Mouse (Mus musculus) erythroblast, adult 5-6 weeks (primary cell): ENCODE results near the gene 4930523C07Rik. TPM values are rescaled to one million over a fixed set of nuclear protein-coding genes. Genes with fewer than 3 reads are reported as not detected.

ENCODE experiments used
- ATAC-seq: replicated peaks from 2 replicates; pipeline ENCODE4 v1.8.0; 2016; ENCODE audit warnings: moderate number of reproducible peaks, mild to moderate bottlenecking, moderate TSS enrichment, inconsistent platforms; ENCODE audit not compliant: poor library complexity, low FRiP score, severe bottlenecking
- total RNA-seq, 2 experiments: library from RNA; stranded (forward) in 1 of 2; stranded (reverse) in 1 of 2; fragments of 150-400 nt in 1 of 2; fragments of 200-764, 138-1000 nt in 1 of 2; gene quantifications; 2 replicates each; pipeline versions ENCODE4 v1.2.3 to v1.2.4; 2015 to 2017; ENCODE audit warnings: low replicate concordance in 2 of 2

4930523C07Rik gene
- total RNA-seq, 2 experiments from 2014 or later: 14.2 to 30.2 TPM

GRCm38 (mm10) chr1:160082647-160083046, 38.5 kb downstream of the 4930523C07Rik start:
- ATAC-seq: no peak

GRCm38 (mm10) chr1:160084239-160084638, 40.1 kb downstream of the 4930523C07Rik start:
- no peak for ATAC-seq

DNA sequence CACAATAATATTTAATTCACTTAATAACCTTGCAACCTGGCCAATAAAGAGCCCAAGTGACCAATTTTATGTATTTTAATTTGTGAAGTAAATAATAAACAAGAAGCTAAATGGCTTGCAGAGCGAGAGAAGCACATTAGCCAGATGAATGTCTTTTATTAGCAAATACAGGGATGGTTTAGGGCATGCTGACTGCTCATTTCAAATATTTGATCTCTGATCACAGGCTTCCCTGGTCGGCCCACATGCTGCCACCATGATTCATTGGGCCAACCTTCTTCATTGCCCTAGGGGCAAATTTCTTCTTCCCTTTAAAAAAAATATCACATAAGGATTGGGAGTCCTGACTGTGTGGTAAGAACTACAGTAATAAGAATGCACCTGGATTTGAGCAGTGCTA, 42.5 kb downstream of the 4930523C07Rik start:
- no peak for ATAC-seq

DNA sequence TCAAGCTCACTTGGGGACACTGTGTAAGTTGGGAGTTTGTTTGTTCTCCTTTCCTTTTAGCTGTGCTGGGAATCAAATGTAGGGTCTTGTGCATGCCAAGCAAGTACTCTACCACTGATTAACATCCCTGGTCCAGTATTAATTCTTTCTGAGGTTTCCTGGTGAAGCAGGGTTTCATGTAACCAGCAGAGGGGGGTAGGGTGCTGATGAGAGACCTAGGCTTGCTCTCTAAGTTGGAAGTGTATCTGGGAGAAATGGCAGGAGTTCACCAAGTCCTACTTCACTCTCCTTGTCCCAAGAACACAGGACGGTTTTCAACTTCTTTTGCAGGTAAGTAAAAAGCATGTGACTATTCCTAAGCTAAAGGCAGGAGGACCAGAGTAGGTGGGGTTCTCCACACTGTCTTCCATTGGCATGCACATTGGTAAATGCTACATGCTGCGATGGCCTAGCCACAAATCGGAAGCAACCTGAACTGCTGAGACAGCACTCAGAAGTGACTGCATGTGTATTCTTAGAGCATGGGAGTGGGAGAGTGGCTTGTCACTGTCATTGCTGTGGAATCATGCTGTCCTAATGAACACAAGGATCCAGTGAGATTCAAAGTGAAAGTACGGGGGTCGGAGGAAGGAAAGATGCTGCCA, 55.6 kb downstream of the 4930523C07Rik start:
- ATAC-seq: no peak

GRCm38 (mm10) chr1:160100996-160101395, 56.8 kb downstream of the 4930523C07Rik start:
- ATAC-seq: no peak

GRCm38 (mm10) chr1:160105426-160105825, 61.2 kb downstream of the 4930523C07Rik start:
- ATAC-seq: no peak

GRCm38 (mm10) chr1:160108604-160109003, 64.4 kb downstream of the 4930523C07Rik start:
- ATAC-seq: no peak

DNA sequence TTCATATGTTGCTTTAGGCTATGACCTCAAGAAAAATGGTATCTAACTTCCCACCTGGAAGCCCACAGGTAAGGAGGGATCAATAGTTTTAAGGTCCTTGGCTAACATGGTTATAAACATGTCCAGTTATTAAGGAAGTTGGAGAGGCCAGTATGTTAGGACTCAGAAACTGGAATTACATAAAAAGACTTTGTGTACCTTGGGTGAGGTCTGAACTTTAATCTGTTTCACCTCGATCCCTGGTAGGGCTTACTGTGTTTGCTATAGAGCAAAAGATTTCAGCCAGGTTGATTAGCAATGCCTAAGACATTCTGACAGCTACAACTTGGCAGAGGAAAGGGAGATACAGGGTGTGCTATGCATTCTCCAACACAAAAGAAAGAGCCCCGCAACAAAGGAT, 79.8 kb downstream of the 4930523C07Rik start:
- ATAC-seq: no peak

Other genes starting within 250 kb of the 4930523C07Rik start
- gene Tnn, start 109.2 kb downstream of the 4930523C07Rik start, total RNA-seq (2015; ENCODE audit: low replicate concordance): not detected in 2 replicates
- gene Tnn, start 109.2 kb downstream of the 4930523C07Rik start, total RNA-seq (2017; ENCODE audit: low replicate concordance): not detected in 2 replicates
- gene Mrps14, start 150.8 kb downstream of the 4930523C07Rik start, total RNA-seq (2015; ENCODE audit: low replicate concordance): 20.8 and 47.6 TPM in 2 replicates
- 18.1 and 23.9 TPM in 2 replicates for gene Mrps14, start 150.8 kb downstream of the 4930523C07Rik start, total RNA-seq (2017; ENCODE audit: low replicate concordance)
- 48.9 and 88.4 TPM in 2 replicates for gene Cacybp, start 168.5 kb downstream of the 4930523C07Rik start, total RNA-seq (2015; ENCODE audit: low replicate concordance)
- gene Cacybp, start 168.5 kb downstream of the 4930523C07Rik start, total RNA-seq (2017; ENCODE audit: low replicate concordance): 38.1 and 40.6 TPM in 2 replicates